Mouse (Mus musculus): ENCODE measurements around the gene Tmigd3. TPM values are rescaled to one million over a fixed set of nuclear protein-coding genes. Genes with fewer than 3 reads are reported as not detected.

Gene Tmigd3
- polyA plus RNA-seq (2015; fragmentation: Nextera tagmentation; extraction: Ambion mirVana), result 0.17 and 0.36 TPM in 2 replicates

- no peaks in the 10 kb centered on the region for H3K4me1 ChIP-seq (replicated peaks; ENCODE audit: control insufficient read depth, insufficient read depth)
- H3K27me3 ChIP-seq (ENCODE audit: control insufficient read depth, insufficient read depth, low read length), result no peaks in the 10 kb centered on the region
- H3K36me3 ChIP-seq (ENCODE audit: control insufficient read depth, insufficient read depth, low read length), result no peaks in the 10 kb centered on the region
- H3K27ac ChIP-seq (replicated peaks), result peak within 1 kb of the TSS; percentile 45; the same call in 1 of the 2 replicates
- H3K9ac ChIP-seq (ENCODE audit: low read length), result no peak within 1 kb of the TSS
- no peak within 1 kb of the TSS for H3K4me2 ChIP-seq (replicated peaks; ENCODE audit: low read depth)
- no peak for TF ChIP-seq CTCF (IDR thresholded peaks at IDR 0.05; ENCODE audit: low read depth)
- no peak for TF ChIP-seq EP300 (optimal IDR thresholded peaks at IDR 0.05)
- ATAC-seq (ENCODE audit: low FRiP score, low TSS enrichment) (no peak), DNase-seq (ENCODE audit: low spot score) (no peak)
- 84% methylated on average over 3 of the region's 3 CpGs for WGBS
- no peaks in the 10 kb centered on the region for H3K9me3 ChIP-seq (ENCODE audit: control insufficient read depth, low read length)
- no peak within 1 kb of the TSS for H3K4me3 ChIP-seq (ENCODE audit: low read depth, low read length)
Observed at GRCm38 (mm10) chr3:105870558-105870957, at the start of gene Tmigd3, which contains the start of gene Adora3. Gene Tmigd3, plus strand, starts transcription at chr3:105870903. Gene Adora3, plus strand, starts transcription at chr3:105870858.

GRCm38 (mm10) chr3:105821504-105821903 lies 49.2 kb upstream of the Tmigd3 start:
- Histone ChIP-seq H3K4me1 (replicated peaks; ENCODE audit: control insufficient read depth, insufficient read depth) (no peaks in the 10 kb centered on the region), H3K27ac (replicated peaks) (no peak overlapping the region), H3K4me2 (replicated peaks; ENCODE audit: low read depth) (no peak overlapping the region), H3K9me3 (ENCODE audit: control insufficient read depth, low read length) (no peaks in the 10 kb centered on the region), H3K36me3 (ENCODE audit: control insufficient read depth, insufficient read depth, low read length) (no peaks in the 10 kb centered on the region), H3K9ac (ENCODE audit: low read length) (no peak overlapping the region), H3K4me3 (ENCODE audit: low read depth, low read length) (no peak overlapping the region), H3K27me3 (ENCODE audit: control insufficient read depth, insufficient read depth, low read length) (no peaks in the 10 kb centered on the region)
- no peak for DNase-seq (ENCODE audit: low spot score)
- ATAC-seq (ENCODE audit: low FRiP score, low TSS enrichment), result no peak
- TF ChIP-seq CTCF (IDR thresholded peaks at IDR 0.05; ENCODE audit: low read depth) (no peak), EP300 (optimal IDR thresholded peaks at IDR 0.05) (no peak)
- 79% methylated on average over 3 of the region's 3 CpGs for WGBS

- no peak overlapping the region for H3K4me2 ChIP-seq (replicated peaks; ENCODE audit: low read depth)
- H3K9me3 ChIP-seq (ENCODE audit: control insufficient read depth, low read length), result no peaks in the 10 kb centered on the region
- H3K27me3 ChIP-seq (ENCODE audit: control insufficient read depth, insufficient read depth, low read length), result no peaks in the 10 kb centered on the region
- H3K4me3 ChIP-seq (ENCODE audit: low read depth, low read length), result no peak overlapping the region
- H3K9ac ChIP-seq (ENCODE audit: low read length), result no peak overlapping the region
- no peaks in the 10 kb centered on the region for H3K36me3 ChIP-seq (ENCODE audit: control insufficient read depth, insufficient read depth, low read length)
- ATAC-seq (ENCODE audit: low FRiP score, low TSS enrichment), result no peak
- TF ChIP-seq EP300 (optimal IDR thresholded peaks at IDR 0.05) (no peak), CTCF (IDR thresholded peaks at IDR 0.05; ENCODE audit: low read depth) (no peak)
- no peak for DNase-seq (ENCODE audit: low spot score)
- H3K4me1 ChIP-seq (replicated peaks; ENCODE audit: control insufficient read depth, insufficient read depth), result no peaks in the 10 kb centered on the region
- no peak overlapping the region for H3K27ac ChIP-seq (replicated peaks)
Observed at GRCm38 (mm10) chr3:105823609-105824008, 47.1 kb upstream of the Tmigd3 start.

GRCm38 (mm10) chr3:105824103-105824502 lies 46.6 kb upstream of the Tmigd3 start:
- H3K27ac ChIP-seq (replicated peaks), result no peak overlapping the region
- no peaks in the 10 kb centered on the region for H3K9me3 ChIP-seq (ENCODE audit: control insufficient read depth, low read length)
- ATAC-seq (ENCODE audit: low FRiP score, low TSS enrichment) (no peak), DNase-seq (ENCODE audit: low spot score) (no peak)
- H3K4me1 ChIP-seq (replicated peaks; ENCODE audit: control insufficient read depth, insufficient read depth), result no peaks in the 10 kb centered on the region
- no peaks in the 10 kb centered on the region for H3K36me3 ChIP-seq (ENCODE audit: control insufficient read depth, insufficient read depth, low read length)
- H3K27me3 ChIP-seq (ENCODE audit: control insufficient read depth, insufficient read depth, low read length), result no peaks in the 10 kb centered on the region
- no peak overlapping the region for H3K4me3 ChIP-seq (ENCODE audit: low read depth, low read length)
- no peak overlapping the region for H3K4me2 ChIP-seq (replicated peaks; ENCODE audit: low read depth)
- H3K9ac ChIP-seq (ENCODE audit: low read length), result no peak overlapping the region
- TF ChIP-seq CTCF (IDR thresholded peaks at IDR 0.05; ENCODE audit: low read depth) (no peak), EP300 (optimal IDR thresholded peaks at IDR 0.05) (no peak)
- 57% methylated on average over 5 of the region's 5 CpGs for WGBS

- no peak overlapping the region for H3K27ac ChIP-seq (replicated peaks)
- H3K4me2 ChIP-seq (replicated peaks; ENCODE audit: low read depth), result no peak overlapping the region
- no peak overlapping the region for H3K9ac ChIP-seq (ENCODE audit: low read length)
- H3K36me3 ChIP-seq (ENCODE audit: control insufficient read depth, insufficient read depth, low read length), result no peaks in the 10 kb centered on the region
- no peak for TF ChIP-seq CTCF (IDR thresholded peaks at IDR 0.05; ENCODE audit: low read depth)
- TF ChIP-seq EP300 (optimal IDR thresholded peaks at IDR 0.05), result no peak
- ATAC-seq (ENCODE audit: low FRiP score, low TSS enrichment), result no peak
- 63% methylated on average over 2 of the region's 2 CpGs for WGBS
- no peaks in the 10 kb centered on the region for H3K4me1 ChIP-seq (replicated peaks; ENCODE audit: control insufficient read depth, insufficient read depth)
- no peak overlapping the region for H3K4me3 ChIP-seq (ENCODE audit: low read depth, low read length)
- no peak for DNase-seq (ENCODE audit: low spot score)
- H3K9me3 ChIP-seq (ENCODE audit: control insufficient read depth, low read length), result no peaks in the 10 kb centered on the region
- H3K27me3 ChIP-seq (ENCODE audit: control insufficient read depth, insufficient read depth, low read length), result no peaks in the 10 kb centered on the region
Observed at GRCm38 (mm10) chr3:105824704-105825103, 46.0 kb upstream of the Tmigd3 start.

GRCm38 (mm10) chr3:105825501-105826161 lies 45.1 kb upstream of the Tmigd3 start:
- Histone ChIP-seq H3K4me2 (replicated peaks; ENCODE audit: low read depth) (no peak overlapping the region), H3K4me3 (ENCODE audit: low read depth, low read length) (no peak overlapping the region), H3K27me3 (ENCODE audit: control insufficient read depth, insufficient read depth, low read length) (no peaks in the 10 kb centered on the region), H3K9me3 (ENCODE audit: control insufficient read depth, low read length) (no peaks in the 10 kb centered on the region), H3K4me1 (replicated peaks; ENCODE audit: control insufficient read depth, insufficient read depth) (no peaks in the 10 kb centered on the region), H3K27ac (replicated peaks) (no peak overlapping the region), H3K9ac (ENCODE audit: low read length) (no peak overlapping the region), H3K36me3 (ENCODE audit: control insufficient read depth, insufficient read depth, low read length) (no peaks in the 10 kb centered on the region)
- ATAC-seq (ENCODE audit: low FRiP score, low TSS enrichment) (peak; percentile 78), DNase-seq (ENCODE audit: low spot score) (peak; percentile 18)
- TF ChIP-seq EP300 (optimal IDR thresholded peaks at IDR 0.05), result no peak
- no peak for TF ChIP-seq CTCF (IDR thresholded peaks at IDR 0.05; ENCODE audit: low read depth)
- 51% methylated on average over 7 of the region's 7 CpGs for WGBS
